In genomic region chr17:86429877-86430276, GRCm38 (mm10) we compare ENCODE assay signal across 21 mouse cellular contexts.
DNase-seq lines count a peak whose midpoint lies in the region; ATAC-seq lines count a peak whose summit lies in the region.
"Had no signal": no experiment of that assay in that cellular context is flagged by ENCODE, and none has a peak within 500 bp of the region (broad histone marks: within the 10 kb centered on the region; RNA-seq: fewer than 3 reads in every experiment).

No protein-coding gene starts in this region.

- peak; percentile 35 for DNase-seq in hindbrain, embryonic 14.5 days (ENCODE audit: low spot score)
- peak; percentile 54 to 77 for DNase-seq in right cerebral cortex, postnatal 10 days (ENCODE audit: low spot score in 2 of 2)
- no peak for DNase-seq in right cerebral cortex, postnatal 25 days
- DNase-seq in midbrain, embryonic 14.5 days, result peak; percentile 70
- peak; percentile 62 for DNase-seq in retina, postnatal 7 days (ENCODE audit: low read depth, low spot score)
- no peak for DNase-seq in ovary, postnatal 36 days (ENCODE audit: low spot score)
- no peak for DNase-seq in gastrocnemius, adult 8-10 months (ENCODE audit: low spot score in 2 of 2)
- DNase-seq: cerebellum, postnatal 36 days; heart, adult 2 months; kidney, adult 8-10 months; kidney, postnatal 36 days; layer of hippocampus, postnatal 36 days; liver, embryonic 13.5 days had no signal

- H3K9me3 ChIP-seq in hindbrain, embryonic 14.5 days (ENCODE audit: control insufficient read depth, low read length), result no peaks in the 10 kb centered on the region
- no peaks in the 10 kb centered on the region for H3K9me3 ChIP-seq in hindbrain, embryonic 13.5 days
- no peaks in the 10 kb centered on the region for H3K9me3 ChIP-seq in midbrain, embryonic 14.5 days (ENCODE audit: control insufficient read depth, low read length)
- H3K9me3 ChIP-seq: embryonic facial prominence, embryonic 10.5 days; liver, embryonic 13.5 days had no signal

- H3K36me3 ChIP-seq in hindbrain, embryonic 14.5 days (replicated peaks; ENCODE audit: control insufficient read depth, insufficient read depth), result no peaks in the 10 kb centered on the region
- no peaks in the 10 kb centered on the region for H3K36me3 ChIP-seq in hindbrain, embryonic 13.5 days
- H3K36me3 ChIP-seq in midbrain, embryonic 14.5 days (ENCODE audit: control insufficient read depth, insufficient read depth, low read length), result no peaks in the 10 kb centered on the region
- H3K36me3 ChIP-seq: embryonic facial prominence, embryonic 10.5 days; limb, embryonic 12.5 days; liver, embryonic 13.5 days had no signal

- no peak for ATAC-seq in hindbrain, embryonic 14.5 days (ENCODE audit: low FRiP score)
- no peak; the same call in 1 of the 2 replicates for ATAC-seq in hindbrain, embryonic 13.5 days (ENCODE audit: low FRiP score)
- peak; percentile 64; the same call in 1 of the 2 replicates for ATAC-seq in midbrain, embryonic 14.5 days (ENCODE audit: low FRiP score, low TSS enrichment)
- ATAC-seq: forebrain, embryonic 14.5 days; inflammation-experienced regulatory T-cells, adult 6 months; lung, postnatal 0 days had no signal

- H3K27ac ChIP-seq in hindbrain, embryonic 14.5 days, result no peak overlapping the region
- H3K27ac ChIP-seq in hindbrain, embryonic 13.5 days, result no peak overlapping the region
- H3K27ac ChIP-seq in midbrain, embryonic 14.5 days (replicated peaks; ENCODE audit: low read depth, low read length), result no peak overlapping the region
- H3K27ac ChIP-seq: embryonic facial prominence, embryonic 10.5 days; heart, adult 2 months; limb, embryonic 12.5 days; liver, embryonic 13.5 days; stomach, postnatal 0 days had no signal

- H3K9ac ChIP-seq in hindbrain, embryonic 14.5 days, result no peak overlapping the region
- no peak overlapping the region for H3K9ac ChIP-seq in hindbrain, embryonic 13.5 days
- no peak overlapping the region for H3K9ac ChIP-seq in midbrain, embryonic 14.5 days (replicated peaks; ENCODE audit: low read length)
- H3K9ac ChIP-seq: limb, embryonic 12.5 days; liver, embryonic 13.5 days had no signal

- WGBS in hindbrain, embryonic 14.5 days, result 64% methylated on average over 6 of the region's 6 CpGs
- 64% methylated on average over 6 of the region's 6 CpGs for WGBS in hindbrain, embryonic 13.5 days
- whole genome bisulfite sequencing in midbrain, embryonic 14.5 days, result 31% methylated on average over 6 of the region's 6 CpGs

- H3K4me3 ChIP-seq in hindbrain, embryonic 14.5 days (replicated peaks; ENCODE audit: low read length), result no peak overlapping the region
- no peak overlapping the region for H3K4me3 ChIP-seq in hindbrain, embryonic 13.5 days
- H3K4me3 ChIP-seq in midbrain, embryonic 14.5 days (replicated peaks; ENCODE audit: low read depth, low read length), result no peak overlapping the region
- H3K4me3 ChIP-seq: embryonic facial prominence, embryonic 10.5 days; heart, adult 2 months; limb, embryonic 12.5 days; liver, embryonic 13.5 days; megakaryocyte, embryonic 14.5 days had no signal

- no peaks in the 10 kb centered on the region for H3K27me3 ChIP-seq in hindbrain, embryonic 14.5 days (ENCODE audit: control insufficient read depth, insufficient read depth, low read length)
- no peaks in the 10 kb centered on the region for H3K27me3 ChIP-seq in hindbrain, embryonic 13.5 days
- H3K27me3 ChIP-seq in midbrain, embryonic 14.5 days (ENCODE audit: control insufficient read depth, insufficient read depth, low read length), result no peaks in the 10 kb centered on the region
- H3K27me3 ChIP-seq: limb, embryonic 12.5 days; liver, embryonic 13.5 days; megakaryocyte, embryonic 14.5 days had no signal

- H3K4me2 ChIP-seq in hindbrain, embryonic 14.5 days (replicated peaks), result no peak overlapping the region
- no peak overlapping the region for H3K4me2 ChIP-seq in hindbrain, embryonic 13.5 days
- no peak overlapping the region for H3K4me2 ChIP-seq in midbrain, embryonic 14.5 days (ENCODE audit: low read length)
- H3K4me2 ChIP-seq: limb, embryonic 12.5 days; liver, embryonic 13.5 days had no signal

- no peaks in the 10 kb centered on the region for H3K4me1 ChIP-seq in hindbrain, embryonic 14.5 days (replicated peaks; ENCODE audit: control insufficient read depth, insufficient read depth, low read length)
- no peaks in the 10 kb centered on the region for H3K4me1 ChIP-seq in hindbrain, embryonic 13.5 days (replicated peaks)
- 0 out of 2 replicates have a peak, but pooled peaks cover 3% of the 10 kb centered on the region for H3K4me1 ChIP-seq in midbrain, embryonic 14.5 days (ENCODE audit: control insufficient read depth, insufficient read depth, low read length)
- H3K4me1 ChIP-seq: embryonic facial prominence, embryonic 10.5 days; limb, embryonic 12.5 days; liver, embryonic 13.5 days had no signal

Comparison
In these comparisons a context has a peak if more than half of its experiments do, and no peak if none do; other contexts are left out.
1. DNase-seq: peak in hindbrain, embryonic 14.5 days (single experiment), right cerebral cortex, postnatal 10 days (2 of 2), midbrain, embryonic 14.5 days (single experiment) and retina, postnatal 7 days (single experiment); none in right cerebral cortex, postnatal 25 days (single experiment), ovary, postnatal 36 days (single experiment) and gastrocnemius, adult 8-10 months (0 of 2).